Mouse (Mus musculus) thymus, adult 18-20 months (tissue): ENCODE measurements around the gene Gabrp.

Experiments
- DNase-seq, 2 experiments: peaks; one replicate each; pipeline ENCODE4 v3.0.0; 2022; ENCODE audit warnings: mixed read lengths in 2 of 2

Gene Gabrp

GRCm38 (mm10) chr11:33513376-33513991, 65.3 kb downstream of the Gabrp start, which contains the start of gene Ranbp17:
Gene Ranbp17 (minus strand): TSS chr11:33513746.
- no peak for DNase-seq

DNA sequence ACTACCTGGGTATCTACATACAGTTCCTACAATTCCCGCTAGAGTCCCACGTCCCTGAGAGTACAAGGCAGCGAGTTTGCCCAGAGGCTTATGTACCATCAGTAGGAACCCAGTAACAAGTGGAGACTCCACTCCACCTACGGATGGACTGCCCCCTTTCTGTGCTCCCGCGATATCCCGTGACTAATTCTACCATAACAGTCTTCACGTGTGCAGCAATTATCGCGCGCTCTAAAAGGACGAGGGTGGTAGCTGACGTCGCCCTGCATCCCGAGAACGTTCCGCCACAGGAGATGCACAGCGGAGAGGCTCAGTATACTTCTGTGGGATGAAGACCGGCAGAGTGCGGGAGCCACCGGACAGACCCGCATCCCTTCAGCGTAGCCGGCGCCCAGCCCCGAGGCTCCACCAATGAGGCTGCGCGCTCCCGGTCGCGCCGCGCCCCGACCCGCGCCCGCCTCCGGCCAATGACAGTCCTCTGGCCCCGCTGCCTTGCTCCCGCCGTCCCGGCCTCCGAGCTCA, 65.8 kb downstream of the Gabrp start:
- peak in 1 of 2 experiments; percentile 1 for DNase-seq

- DNase-seq, result no peak
These were observed 69.4 kb downstream of the Gabrp start for GRCm38 (mm10) chr11:33509401-33509800.
